Mouse (Mus musculus) hindbrain, embryonic 15.5 days (tissue): ENCODE measurements around the gene Olfr1030. TPM values are rescaled to one million over a fixed set of nuclear protein-coding genes. Genes with fewer than 3 reads are reported as not detected.
"Not testable (repeated sequence)": the region's sequence is repeated elsewhere in the genome, so short reads cannot be mapped to it uniquely, and the experiment has no call there.

Experiments
- ATAC-seq: fragments of 200-750 bp; cut with Nextera tagmentation; 2 replicates; pipeline ENCODE4 v1.8.0; 2017; ENCODE audit warnings: low read depth, moderate number of reproducible peaks, moderate TSS enrichment; ENCODE audit not compliant: low FRiP score
- H3K27ac ChIP-seq: fragments of 300-500 bp; sonication (generic); replicated peaks from 2 replicates; pipeline ENCODE4 v1.5.1; 2015; ENCODE audit warnings: mild to moderate bottlenecking, inconsistent platforms
- H3K27me3 ChIP-seq: fragments of 300-500 bp; sonication (generic); 2 replicates; pipeline ENCODE4 v1.6.1; 2015; ENCODE audit warnings: control low read depth, inconsistent platforms
- H3K36me3 ChIP-seq: fragments of 300-500 bp; sonication (generic); 2 replicates; pipeline ENCODE4 v1.6.1; 2015; ENCODE audit warnings: control low read depth, inconsistent platforms
- H3K4me1 ChIP-seq: fragments of 300-500 bp; sonication (generic); replicated peaks from 2 replicates; pipeline ENCODE4 v1.6.1; 2015; ENCODE audit warnings: control low read depth, inconsistent platforms
- H3K4me2 ChIP-seq: fragments of 300-500 bp; sonication (generic); 2 replicates; pipeline ENCODE4 v1.6.1; 2015; ENCODE audit warnings: moderate library complexity, mild to moderate bottlenecking, inconsistent platforms
- H3K4me3 ChIP-seq: fragments of 300-500 bp; sonication (generic); 2 replicates; pipeline ENCODE4 v1.5.1; 2015; ENCODE audit warnings: mild to moderate bottlenecking, inconsistent platforms
- H3K9ac ChIP-seq: fragments of 300-500 bp; sonication (generic); 2 replicates; pipeline ENCODE4 v1.6.1; 2015; ENCODE audit warnings: inconsistent platforms
- H3K9me3 ChIP-seq: fragments of 300-500 bp; sonication (generic); 2 replicates; pipeline ENCODE4 v1.6.1; 2016; ENCODE audit warnings: control low read depth, inconsistent platforms
- WGBS: fragments of 180-500 bp; shearing (Covaris S2); methylation state at CpG from one replicate; pipeline ENCODE4 v1.1.7; 2015; 5-methylcytosine and 5-hydroxymethylcytosine counted together
- polyA plus RNA-seq: library from polyadenylated mRNA; unstranded; fragments of >200 nt; fragmentation: Nextera tagmentation; extraction: Ambion mirVana; gene quantifications from 2 replicates; pipeline ENCODE4 v1.2.1, GENCODE M21; 2015

Olfr1030 gene
- not detected in 2 replicates for polyA plus RNA-seq

DNA sequence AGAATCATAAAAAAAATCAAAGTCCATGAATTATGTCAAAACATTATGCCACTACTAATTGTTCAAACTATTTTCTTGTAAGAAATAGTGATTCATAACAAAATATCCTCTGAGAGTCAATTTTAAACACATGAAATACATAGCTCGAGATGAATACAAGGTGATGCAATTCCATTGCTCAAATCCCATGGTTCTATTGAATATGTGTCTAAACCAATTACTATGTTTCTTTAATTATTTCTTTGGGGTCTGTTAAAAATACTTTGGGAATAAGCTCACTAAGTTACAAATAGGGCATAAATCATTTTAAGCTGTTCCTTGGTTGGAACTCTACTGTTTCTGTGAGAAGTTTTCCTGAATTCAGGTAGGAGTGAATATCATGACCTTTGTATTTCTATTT, at the start of gene Olfr1030:
Gene Olfr1030, plus strand, starts transcription at position 301 of the 400 bp plus-strand sequence.
- no peak within 1 kb of the TSS for H3K27ac ChIP-seq
- H3K9ac ChIP-seq = no peak within 1 kb of the TSS
- H3K4me2 ChIP-seq = no peak within 1 kb of the TSS
- no peak for ATAC-seq
- no peak within 1 kb of the TSS for H3K4me3 ChIP-seq
- no peaks in the 10 kb centered on the region for H3K36me3 ChIP-seq
- H3K9me3 ChIP-seq = no peaks in the 10 kb centered on the region
- no peaks in the 10 kb centered on the region for H3K4me1 ChIP-seq
- WGBS = 84% methylated on average over 1 of the region's 1 CpGs
- H3K27me3 ChIP-seq = no peaks in the 10 kb centered on the region

DNA sequence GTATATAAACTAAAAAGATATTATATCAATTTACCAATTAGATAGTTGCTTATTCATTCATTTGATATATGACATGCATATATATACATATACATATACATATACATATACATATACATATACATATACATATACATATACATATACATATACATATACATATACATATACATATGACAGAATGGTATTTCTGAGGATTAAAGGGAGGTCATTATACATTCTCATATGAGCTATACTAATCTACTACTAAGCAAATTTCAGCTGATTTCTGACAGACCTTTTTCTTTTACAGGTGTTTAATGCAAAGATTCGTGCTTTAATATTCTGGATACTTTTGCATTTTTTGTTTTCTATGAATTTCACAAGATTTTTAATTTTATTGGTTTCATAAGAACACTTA, 28.9 kb upstream of the Olfr1030 start, which contains the start of gene Olfr1028:
Gene Olfr1028, plus strand, starts transcription at position 301 of the 400 bp plus-strand sequence.
- Histone ChIP-seq H3K36me3 (no peaks in the 10 kb centered on the region), H3K27ac (no peak within 1 kb of the TSS), H3K9ac (no peak within 1 kb of the TSS), H3K9me3 (no peaks in the 10 kb centered on the region), H3K4me1 (no peaks in the 10 kb centered on the region), H3K4me2 (no peak within 1 kb of the TSS), H3K4me3 (no peak within 1 kb of the TSS), H3K27me3 (no peaks in the 10 kb centered on the region)
- 79% methylated on average over 1 of the region's 1 CpGs for WGBS
- no peak for ATAC-seq

DNA sequence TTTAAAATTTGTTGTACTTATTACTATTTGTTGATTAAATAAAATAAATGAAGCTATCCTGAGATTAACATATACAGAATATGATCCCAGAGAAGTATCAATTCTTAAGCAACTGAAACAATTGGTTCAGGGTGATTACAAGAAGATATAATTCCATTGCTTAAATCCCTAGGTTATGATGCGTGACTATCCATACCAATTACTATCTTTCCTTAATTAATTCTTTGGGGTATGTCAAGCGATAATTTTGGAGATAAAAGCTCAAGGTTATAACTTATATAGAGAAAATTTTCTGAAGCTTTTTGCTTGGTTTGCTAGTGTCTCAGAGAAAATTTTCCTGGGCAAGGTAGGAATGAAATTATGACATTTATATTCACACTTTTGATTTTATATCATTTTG, 5.5 kb upstream of the Olfr1030 start, which contains the start of gene Olfr1029:
Gene Olfr1029, plus strand, starts transcription at position 301 of the 400 bp plus-strand sequence.
- H3K9ac ChIP-seq = no peak within 1 kb of the TSS
- no peaks in the 10 kb centered on the region for H3K27me3 ChIP-seq
- H3K4me1 ChIP-seq = no peaks in the 10 kb centered on the region
- H3K36me3 ChIP-seq = no peaks in the 10 kb centered on the region
- H3K4me3 ChIP-seq = no peak within 1 kb of the TSS
- WGBS = 80% methylated on average over 2 of the region's 2 CpGs
- no peak within 1 kb of the TSS for H3K27ac ChIP-seq
- no peaks in the 10 kb centered on the region for H3K9me3 ChIP-seq
- ATAC-seq = no peak
- no peak within 1 kb of the TSS for H3K4me2 ChIP-seq

DNA sequence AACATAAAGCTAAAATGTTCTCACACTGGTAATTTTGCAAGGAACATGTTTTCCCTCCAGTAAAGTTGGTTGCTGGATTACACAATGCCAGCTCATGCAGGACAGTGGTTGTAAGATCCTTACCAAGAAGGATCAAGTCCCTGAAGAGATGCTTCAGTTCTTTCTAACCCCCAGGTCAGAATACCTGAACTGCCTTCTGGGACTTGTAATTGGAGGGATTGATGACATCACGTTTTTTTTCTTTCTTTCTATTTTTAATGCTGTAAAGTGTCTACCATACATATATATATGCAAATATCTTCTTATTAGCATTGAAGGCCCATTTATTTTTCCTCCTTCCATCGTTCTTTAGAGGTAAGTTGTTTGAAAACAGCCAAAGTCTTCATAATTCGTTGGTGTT, 10.9 kb downstream of the Olfr1030 start, which contains the start of gene Olfr1031:
Gene Olfr1031, plus strand, starts transcription at position 301 of the 400 bp plus-strand sequence.
- no peak for ATAC-seq
- Histone ChIP-seq H3K4me3 (no peak within 1 kb of the TSS), H3K9ac (no peak within 1 kb of the TSS), H3K27me3 (no peaks in the 10 kb centered on the region), H3K9me3 (no peaks in the 10 kb centered on the region), H3K4me2 (no peak within 1 kb of the TSS), H3K27ac (no peak within 1 kb of the TSS), H3K36me3 (no peaks in the 10 kb centered on the region), H3K4me1 (no peaks in the 10 kb centered on the region)
- 73% methylated on average over 3 of the region's 3 CpGs for WGBS

DNA sequence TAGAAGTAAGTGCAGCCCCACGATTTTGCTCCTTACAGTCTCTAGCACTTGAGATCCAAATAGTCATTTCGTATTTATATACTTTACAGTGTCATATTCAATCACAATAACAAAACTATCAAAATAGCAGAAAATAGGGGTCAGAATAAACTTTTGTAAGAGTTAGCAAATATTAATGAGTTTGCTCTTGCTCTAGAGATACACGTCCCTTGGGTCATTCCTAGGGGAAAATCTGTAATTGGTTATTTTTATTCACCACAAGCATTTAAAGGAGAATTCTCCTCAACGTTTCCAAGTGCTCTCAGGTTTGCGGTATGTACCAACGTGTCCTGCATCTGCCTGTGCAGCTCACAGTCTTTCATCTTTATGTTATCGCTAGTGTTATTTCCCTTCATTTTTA, 26.2 kb downstream of the Olfr1030 start, which contains the start of gene Olfr1032:
Gene Olfr1032, plus strand, starts transcription at position 301 of the 400 bp plus-strand sequence.
- Histone ChIP-seq H3K36me3 (no peaks in the 10 kb centered on the region), H3K27me3 (no peaks in the 10 kb centered on the region), H3K4me1 (no peaks in the 10 kb centered on the region), H3K9me3 (no peaks in the 10 kb centered on the region), H3K4me3 (no peak within 1 kb of the TSS), H3K27ac (no peak within 1 kb of the TSS), H3K9ac (no peak within 1 kb of the TSS), H3K4me2 (no peak within 1 kb of the TSS)
- no peak for ATAC-seq
- WGBS = 87% methylated on average over 7 of the region's 7 CpGs

DNA sequence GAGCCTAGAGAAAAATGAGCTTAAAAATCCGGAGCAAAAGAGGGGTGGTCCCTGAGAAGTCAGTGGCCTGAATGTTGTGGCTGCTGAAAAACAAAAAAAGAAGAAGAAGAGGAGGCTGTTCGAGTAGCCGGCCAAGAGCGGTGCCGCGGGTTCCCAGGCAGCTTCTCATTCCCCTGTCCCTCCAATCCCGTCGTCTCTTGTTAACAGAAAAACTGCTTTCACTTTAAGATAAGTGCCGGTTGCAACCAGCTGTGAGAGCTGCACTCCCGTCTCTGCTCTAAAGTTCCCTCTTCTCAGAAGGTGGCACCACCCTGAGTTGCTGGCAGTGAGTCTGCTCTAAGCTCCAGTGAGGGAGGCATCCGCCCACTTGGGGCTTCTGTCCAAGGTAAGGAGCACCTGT, 41.3 kb downstream of the Olfr1030 start, which contains the start of gene Olfr1033:
Gene Olfr1033, plus strand, starts transcription at position 228 of the 400 bp plus-strand sequence.
- ATAC-seq, H3K4me1 ChIP-seq, H3K27me3 ChIP-seq, H3K9me3 ChIP-seq, H3K36me3 ChIP-seq, H3K27ac ChIP-seq: not testable (repeated sequence)
- H3K4me2 ChIP-seq = peak within 1 kb of the TSS; percentile 53
- peak within 1 kb of the TSS; percentile 29; the same call in 1 of the 2 replicates for H3K9ac ChIP-seq
- H3K4me3 ChIP-seq = peak within 1 kb of the TSS; percentile 37
- 5% methylated on average over 11 of the region's 11 CpGs for WGBS

DNA sequence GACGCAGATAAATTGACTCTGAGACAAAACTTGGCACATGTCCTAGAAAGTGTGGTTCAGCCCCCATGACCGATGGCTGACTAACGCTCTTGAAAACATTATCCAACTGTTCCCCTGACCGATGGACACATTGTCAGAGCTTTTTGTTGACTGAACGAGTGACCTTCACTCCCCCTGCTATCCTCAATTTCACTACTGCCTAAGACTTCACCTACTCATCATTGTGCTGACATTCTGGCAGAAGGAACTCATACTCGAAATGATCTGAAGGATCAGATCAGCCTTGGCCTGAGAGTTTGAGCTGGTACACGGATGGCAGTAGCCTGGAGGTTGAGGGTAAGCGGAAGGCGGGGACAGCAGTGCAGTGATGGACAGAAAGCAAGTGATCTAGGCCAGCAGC, 42.4 kb downstream of the Olfr1030 start:
- whole genome bisulfite sequencing = 56% methylated on average over 4 of the region's 9 CpGs
- not testable (repeated sequence) for H3K9ac ChIP-seq, H3K4me1 ChIP-seq, H3K9me3 ChIP-seq, H3K36me3 ChIP-seq, H3K27ac ChIP-seq, H3K4me2 ChIP-seq, H3K27me3 ChIP-seq, H3K4me3 ChIP-seq, ATAC-seq

Other genes starting within 250 kb of the Olfr1030 start
- gene Olfr1012, start 216.5 kb upstream of the Olfr1030 start, polyA plus RNA-seq = not detected in 2 replicates
- not detected in 2 replicates for gene Olfr1013, start 212.2 kb upstream of the Olfr1030 start, polyA plus RNA-seq
- gene Olfr1014, start 206.6 kb upstream of the Olfr1030 start, polyA plus RNA-seq = not detected in 2 replicates
- not detected in 2 replicates for gene Olfr1015, start 197.3 kb upstream of the Olfr1030 start, polyA plus RNA-seq
- not detected in 2 replicates for gene Olfr1016, start 176.7 kb upstream of the Olfr1030 start, polyA plus RNA-seq
- not detected in 2 replicates for gene Olfr1018, start 160.8 kb upstream of the Olfr1030 start, polyA plus RNA-seq
- not detected in 2 replicates for gene Olfr1019, start 133.8 kb upstream of the Olfr1030 start, polyA plus RNA-seq
- not detected in 2 replicates for gene Olfr1020, start 132.2 kb upstream of the Olfr1030 start, polyA plus RNA-seq
- gene Olfr1022, start 110.7 kb upstream of the Olfr1030 start, polyA plus RNA-seq = not detected in 2 replicates
- gene Olfr1023, start 93.6 kb upstream of the Olfr1030 start, polyA plus RNA-seq = not detected in 2 replicates
- gene Olfr1024, start 74.2 kb upstream of the Olfr1030 start, polyA plus RNA-seq = not detected in 2 replicates
- not detected in 2 replicates for gene Olfr1025-ps1, start 64.1 kb upstream of the Olfr1030 start, polyA plus RNA-seq
- gene Olfr1026, start 57.7 kb upstream of the Olfr1030 start, polyA plus RNA-seq = not detected in 2 replicates
- not detected in 2 replicates for gene Olfr1028, start 28.8 kb upstream of the Olfr1030 start, polyA plus RNA-seq
- not detected in 2 replicates for gene Olfr1029, start 5.4 kb upstream of the Olfr1030 start, polyA plus RNA-seq
- not detected in 2 replicates for gene Olfr1031, start 11.0 kb downstream of the Olfr1030 start, polyA plus RNA-seq
- gene Olfr1032, start 26.3 kb downstream of the Olfr1030 start, polyA plus RNA-seq = not detected in 2 replicates
- 0.25 TPM in 1 of 2 replicates, not detected in the other for gene Olfr1033, start 41.4 kb downstream of the Olfr1030 start, polyA plus RNA-seq
- gene Olfr1034, start 66.6 kb downstream of the Olfr1030 start, polyA plus RNA-seq = not detected in 2 replicates
- gene Olfr1036, start 94.7 kb downstream of the Olfr1030 start, polyA plus RNA-seq = not detected in 2 replicates
- gene Olfr1037, start 108.1 kb downstream of the Olfr1030 start, polyA plus RNA-seq = not detected in 2 replicates
- gene Olfr1039, start 156.7 kb downstream of the Olfr1030 start, polyA plus RNA-seq = not detected in 2 replicates
- not detected in 2 replicates for gene Olfr1040, start 167.5 kb downstream of the Olfr1030 start, polyA plus RNA-seq
- gene Olfr1042, start 182.6 kb downstream of the Olfr1030 start, polyA plus RNA-seq = not detected in 2 replicates
- not detected in 2 replicates for gene Olfr1043, start 188.2 kb downstream of the Olfr1030 start, polyA plus RNA-seq
- not detected in 2 replicates for gene Olfr1044, start 198.5 kb downstream of the Olfr1030 start, polyA plus RNA-seq
- gene Olfr52, start 206.4 kb downstream of the Olfr1030 start, polyA plus RNA-seq = not detected in 2 replicates
- not detected in 2 replicates for gene Olfr1045, start 223.7 kb downstream of the Olfr1030 start, polyA plus RNA-seq
- not detected in 2 replicates for gene Olfr1046, start 240.0 kb downstream of the Olfr1030 start, polyA plus RNA-seq